Mouse (Mus musculus) ES-E14 (cell line): ENCODE measurements around the gene Cmc1.

Experiments
- HCFC1 ChIP-seq: IDR thresholded peaks from 2 replicates; pipeline ENCODE4 v1.6.1; 2012; ENCODE audit warnings: low read length, inconsistent platforms, borderline replicate concordance; ENCODE audit not compliant: insufficient read depth
- ZC3H11A ChIP-seq: IDR thresholded peaks from 2 replicates; pipeline ENCODE4 v1.6.1; 2012; ENCODE audit warnings: low read depth, mild to moderate bottlenecking, inconsistent platforms, low read length, borderline replicate concordance
- ZNF384 ChIP-seq: IDR thresholded peaks from 2 replicates; pipeline ENCODE4 v1.6.1; 2012; ENCODE audit warnings: low read depth, low read length, inconsistent platforms

DNA sequence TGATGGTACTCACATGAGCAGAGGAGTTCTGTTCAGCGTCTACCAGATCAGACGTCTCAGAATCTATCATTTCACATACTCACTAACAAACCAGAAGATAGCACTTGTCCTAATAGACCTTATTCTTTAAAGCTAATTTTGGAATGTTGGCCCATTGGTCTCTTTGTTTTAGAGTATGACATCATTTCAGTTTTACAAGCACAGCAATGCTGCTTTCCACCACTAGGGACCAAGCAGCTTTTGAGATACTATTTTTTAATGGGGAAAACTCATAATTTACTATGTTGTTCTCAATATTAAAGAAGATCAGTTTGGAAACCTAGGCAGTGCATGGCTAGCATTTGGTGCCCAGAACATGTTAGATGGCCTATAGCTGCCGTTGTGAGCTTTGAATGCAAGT is 7.3 kb upstream of the Cmc1 start:
- TF ChIP-seq ZNF384 = no peak
- no peak for TF ChIP-seq ZC3H11A
- no peak for TF ChIP-seq HCFC1
